Mouse (Mus musculus) embryonic fibroblast, embryonic 13.5 days (primary cell): ENCODE data around the gene Csmd2. TPM values are rescaled to one million over a fixed set of nuclear protein-coding genes. Genes with fewer than 3 reads are reported as not detected.

Source experiments
- H3K27ac ChIP-seq: 2 replicates; pipeline ENCODE4 v1.5.1; 2012; ENCODE audit warnings: low read length, control low read depth, inconsistent platforms; ENCODE audit not compliant: insufficient read depth
- H3K4me1 ChIP-seq: 2 replicates; pipeline ENCODE4 v1.6.1; 2011; ENCODE audit warnings: low read length; ENCODE audit not compliant: control insufficient read depth, insufficient read depth
- H3K4me3 ChIP-seq: 2 replicates; pipeline ENCODE4 v1.5.1; 2011; ENCODE audit warnings: mild to moderate bottlenecking, control low read depth, low read length; ENCODE audit not compliant: insufficient read depth
- CTCF ChIP-seq: IDR thresholded peaks from 2 replicates; pipeline ENCODE4 v1.5.1; 2011; ENCODE audit warnings: mild to moderate bottlenecking, control low read depth, low read length, moderate library complexity, borderline replicate concordance; ENCODE audit not compliant: insufficient read depth
- POLR2A ChIP-seq: IDR thresholded peaks from 2 replicates; pipeline ENCODE4 v1.6.1; 2011; ENCODE audit warnings: low read depth, mild to moderate bottlenecking, control low read depth, low read length, moderate library complexity
- polyA plus RNA-seq: library from polyadenylated mRNA; stranded (reverse); fragments of >200 nt; gene quantifications from 2 replicates; pipeline ENCODE4 v1.2.4, GENCODE M21; 2011; ENCODE audit warnings: low read depth; ENCODE audit not compliant: missing spikeins, insufficient read length

Csmd2 gene
- polyA plus RNA-seq, 1 experiment: 0.33 TPM

DNA sequence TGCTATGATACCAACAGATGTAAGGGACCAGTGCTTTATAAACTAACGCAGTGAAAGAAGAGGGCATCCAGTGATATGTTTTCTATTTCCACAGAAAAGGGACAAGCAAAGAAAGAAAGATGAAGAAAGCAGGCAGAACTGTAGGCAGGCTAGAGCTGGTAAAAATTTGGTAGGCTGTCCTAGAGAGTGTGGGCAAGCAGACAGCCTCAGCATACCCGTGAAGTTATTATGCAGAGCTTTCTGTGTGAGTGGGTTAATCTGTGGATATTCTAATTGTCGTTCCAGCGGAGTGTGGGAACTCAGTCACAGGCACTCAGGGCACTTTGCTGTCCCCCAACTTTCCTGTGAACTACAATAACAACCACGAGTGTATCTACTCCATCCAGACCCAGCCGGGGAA lies 412.4 kb downstream of the Csmd2 start:
- H3K4me3 ChIP-seq: no peak overlapping the region
- no peaks in the 10 kb centered on the region for H3K4me1 ChIP-seq
- TF ChIP-seq POLR2A (no peak), CTCF (no peak)
- no peak overlapping the region for H3K27ac ChIP-seq

DNA sequence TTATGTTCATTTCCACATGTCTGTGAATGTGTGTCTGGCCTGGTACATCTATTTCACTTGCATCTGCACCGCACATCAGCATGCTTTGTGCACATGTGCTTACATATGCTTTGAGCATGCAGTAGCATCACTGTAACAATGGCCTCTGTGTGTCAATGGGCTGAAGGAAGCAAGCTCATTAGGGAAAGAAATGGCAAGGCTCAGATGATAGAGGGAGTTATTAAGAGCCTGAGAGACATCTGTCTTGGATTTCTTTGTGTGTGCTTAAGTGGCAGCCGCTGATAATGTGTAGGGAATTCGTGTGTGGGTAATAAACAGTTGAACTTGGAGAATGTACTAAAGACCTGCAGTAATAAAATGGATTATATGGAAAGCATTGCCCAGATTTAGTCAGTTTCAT lies 413.9 kb downstream of the Csmd2 start:
- TF ChIP-seq POLR2A (no peak), CTCF (no peak)
- no peaks in the 10 kb centered on the region for H3K4me1 ChIP-seq
- no peak overlapping the region for H3K27ac ChIP-seq
- H3K4me3 ChIP-seq: no peak overlapping the region

DNA sequence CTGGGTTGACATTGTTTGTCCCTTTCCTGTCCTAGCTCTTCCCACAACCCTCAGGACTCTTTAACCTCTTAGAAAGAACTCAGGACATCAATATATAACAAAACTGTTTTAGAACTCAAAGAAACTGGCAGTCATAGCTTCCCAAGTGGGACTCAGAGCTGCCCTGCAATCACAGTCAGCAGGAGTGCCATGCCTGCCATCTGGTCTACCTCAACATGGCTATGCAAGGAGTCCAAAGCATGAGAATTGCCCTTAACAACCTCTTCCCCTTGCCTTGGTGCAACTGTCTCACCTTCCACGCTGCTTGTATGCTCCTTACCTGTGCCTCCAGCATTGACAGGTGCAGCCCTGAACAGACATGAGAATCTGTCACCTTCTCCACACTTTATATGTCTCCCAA lies 415.0 kb downstream of the Csmd2 start:
- Histone ChIP-seq H3K4me1 (no peaks in the 10 kb centered on the region), H3K4me3 (no peak overlapping the region), H3K27ac (no peak overlapping the region)
- TF ChIP-seq POLR2A (no peak), CTCF (no peak)

DNA sequence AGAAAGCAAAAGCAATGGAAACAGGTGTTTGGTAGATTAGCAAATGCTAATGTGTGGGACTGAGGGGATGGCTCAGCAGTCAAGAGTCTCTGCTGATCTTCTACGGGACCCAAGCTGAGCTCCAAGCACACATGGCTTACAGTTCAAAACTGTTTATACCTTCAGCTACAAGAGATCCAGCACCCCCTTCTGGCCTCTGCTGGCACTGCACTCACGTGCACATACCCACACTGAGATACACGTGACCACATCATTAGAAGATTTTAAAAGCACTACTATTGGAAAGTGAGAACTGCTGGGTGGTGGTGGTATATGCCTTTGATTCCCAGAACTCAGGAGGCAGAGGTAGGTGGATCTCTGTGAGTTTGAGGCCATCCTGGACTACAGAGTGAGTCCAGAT lies 417.9 kb downstream of the Csmd2 start:
- TF ChIP-seq POLR2A: no peak
- no peak for TF ChIP-seq CTCF
- Histone ChIP-seq H3K27ac (no peak overlapping the region), H3K4me3 (no peak overlapping the region), H3K4me1 (no peaks in the 10 kb centered on the region)

DNA sequence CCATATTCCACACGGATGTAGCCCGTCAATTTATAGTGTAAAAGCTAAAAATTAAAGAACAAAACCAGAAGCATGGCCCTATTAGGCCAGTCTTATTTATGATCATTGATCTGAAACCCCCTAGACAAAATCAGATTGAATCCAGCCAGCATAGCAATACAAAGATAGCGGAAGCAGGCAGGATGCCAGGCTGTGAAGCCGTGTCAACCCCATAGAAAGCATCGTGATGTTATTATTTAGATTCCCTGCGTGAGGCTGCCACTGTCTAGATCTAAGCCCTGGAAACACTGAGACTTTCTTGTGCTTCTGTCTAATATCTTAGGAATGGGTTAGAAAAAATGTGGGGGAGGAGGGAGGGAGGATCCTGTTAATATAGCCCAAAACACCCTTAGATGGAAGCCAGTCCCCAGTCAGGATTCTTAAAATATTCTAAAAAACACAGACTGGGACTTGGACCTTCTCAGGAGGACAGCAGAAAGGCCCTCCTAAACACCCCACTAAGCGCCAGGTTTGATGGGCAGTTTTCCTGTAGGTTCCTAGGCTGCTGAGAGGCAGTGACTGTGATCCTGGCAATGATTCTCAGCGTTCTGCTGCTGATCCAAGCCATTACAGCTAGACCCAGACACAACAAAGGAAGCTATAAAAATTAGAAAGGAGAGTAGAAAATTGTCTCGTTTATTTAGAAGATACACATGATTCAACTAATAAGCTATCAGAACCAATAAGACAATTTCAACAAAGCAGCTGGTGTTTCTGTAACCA lies 419.6 kb downstream of the Csmd2 start:
- Histone ChIP-seq H3K4me3 (no peak overlapping the region), H3K4me1 (no peaks in the 10 kb centered on the region), H3K27ac (no peak overlapping the region)
- TF ChIP-seq CTCF: no peak
- no peak for TF ChIP-seq POLR2A

DNA sequence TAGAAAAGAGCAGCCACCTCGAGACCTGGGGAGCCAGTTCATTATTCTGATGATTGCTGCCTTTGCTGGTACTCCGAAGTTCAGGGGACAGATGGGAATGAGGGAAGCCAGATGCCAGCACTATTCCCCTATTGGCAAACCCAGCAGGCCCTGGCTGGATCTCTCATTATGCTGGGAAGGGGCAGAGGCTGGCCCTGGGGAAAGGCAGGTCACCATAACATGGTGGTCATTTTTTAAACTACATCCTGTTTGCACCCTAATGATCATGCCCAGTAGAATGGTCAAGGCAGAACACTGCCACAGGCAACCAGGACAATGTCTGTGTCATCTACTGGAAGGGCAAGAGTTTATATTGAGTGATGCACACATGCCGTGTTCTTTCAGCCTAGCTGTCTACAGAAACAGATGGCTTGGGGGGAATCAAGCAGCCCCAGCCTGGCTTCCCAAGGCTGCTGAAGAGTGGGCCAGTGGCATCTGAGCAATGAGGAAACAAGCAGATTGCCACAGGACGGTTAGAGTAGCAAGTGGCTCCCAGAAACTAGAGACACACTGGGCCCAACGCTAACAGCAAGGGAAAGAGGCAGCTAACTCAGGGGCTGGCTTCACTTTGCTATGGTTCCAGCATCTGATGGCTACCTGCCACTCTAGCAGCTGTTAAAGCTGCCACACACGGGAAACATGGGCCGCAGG lies 424.4 kb downstream of the Csmd2 start:
- Histone ChIP-seq H3K27ac (no peak overlapping the region), H3K4me3 (no peak overlapping the region), H3K4me1 (no peaks in the 10 kb centered on the region)
- TF ChIP-seq POLR2A: no peak
- TF ChIP-seq CTCF: no peak

DNA sequence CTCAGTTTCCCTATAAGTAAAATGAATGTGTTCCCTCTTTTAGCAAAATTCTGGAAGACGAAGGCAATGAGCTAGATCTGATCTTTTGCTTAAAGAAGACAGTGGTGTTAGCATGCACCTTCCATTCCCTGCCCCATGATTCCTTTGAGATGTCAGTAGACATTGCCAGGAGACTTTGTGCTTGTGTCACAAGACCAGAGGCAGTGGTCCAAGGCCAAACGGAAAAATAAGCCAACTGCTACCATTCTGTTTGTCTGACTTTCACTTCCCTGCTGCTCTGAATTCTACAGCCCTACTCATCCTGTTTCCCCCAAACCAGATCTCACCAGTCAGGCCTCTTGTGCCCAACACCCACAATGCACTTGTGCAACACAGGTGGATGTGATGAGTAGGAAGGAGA lies 427.1 kb downstream of the Csmd2 start:
- Histone ChIP-seq H3K4me3 (no peak overlapping the region), H3K27ac (no peak overlapping the region), H3K4me1 (no peaks in the 10 kb centered on the region)
- no peak for TF ChIP-seq CTCF
- TF ChIP-seq POLR2A: no peak

DNA sequence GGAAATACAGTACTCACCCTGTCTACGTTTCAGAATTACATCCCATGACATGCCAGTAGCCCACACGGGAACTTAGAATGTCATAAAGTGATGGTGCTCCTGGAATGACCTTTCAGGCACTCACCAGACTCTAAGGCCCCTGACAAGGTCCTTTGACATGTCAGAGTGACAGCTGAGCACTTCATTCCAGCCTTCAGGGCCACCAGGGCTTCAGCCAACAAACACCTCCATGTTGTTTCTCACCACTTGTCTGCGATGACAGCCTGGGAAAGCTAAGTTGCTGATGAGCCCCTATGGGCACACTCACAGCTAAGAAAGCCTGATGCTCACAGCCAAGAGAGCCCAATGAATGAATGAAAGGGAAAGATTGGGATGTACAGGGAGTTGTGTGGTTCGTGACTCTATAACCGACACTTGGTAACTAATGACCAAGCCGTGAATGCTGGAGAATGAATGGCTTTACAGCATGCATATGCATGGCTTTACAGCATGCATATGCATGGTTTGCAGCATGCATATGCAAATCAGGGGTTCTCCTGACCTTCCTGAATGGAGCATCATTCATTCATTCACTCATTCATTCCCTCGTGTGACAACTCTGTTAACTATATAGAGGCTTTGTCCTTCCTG lies 432.4 kb downstream of the Csmd2 start:
- TF ChIP-seq CTCF (no peak), POLR2A (no peak)
- Histone ChIP-seq H3K4me1 (no peaks in the 10 kb centered on the region), H3K4me3 (no peak overlapping the region), H3K27ac (no peak overlapping the region)

DNA sequence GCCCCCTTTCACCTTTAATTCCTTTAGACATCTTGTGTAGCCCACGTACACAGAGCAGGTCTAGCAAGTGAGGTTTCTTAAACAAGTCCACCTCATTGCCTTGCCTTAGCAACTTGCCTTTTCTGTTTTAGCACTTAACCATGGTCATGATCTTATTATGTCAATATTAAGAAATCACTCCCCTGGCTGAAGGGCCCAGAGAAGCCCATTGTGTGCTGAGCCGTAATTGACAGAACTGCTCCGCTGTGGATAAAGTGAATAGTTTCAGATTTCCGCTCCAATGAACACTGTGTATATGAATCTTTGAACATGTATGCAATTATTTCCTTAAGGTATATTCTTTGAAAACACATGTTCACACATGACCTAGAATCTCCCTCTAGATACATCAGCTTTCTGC lies 434.8 kb downstream of the Csmd2 start:
- no peak overlapping the region for H3K27ac ChIP-seq
- no peak overlapping the region for H3K4me3 ChIP-seq
- TF ChIP-seq CTCF (no peak), POLR2A (no peak)
- no peaks in the 10 kb centered on the region for H3K4me1 ChIP-seq

DNA sequence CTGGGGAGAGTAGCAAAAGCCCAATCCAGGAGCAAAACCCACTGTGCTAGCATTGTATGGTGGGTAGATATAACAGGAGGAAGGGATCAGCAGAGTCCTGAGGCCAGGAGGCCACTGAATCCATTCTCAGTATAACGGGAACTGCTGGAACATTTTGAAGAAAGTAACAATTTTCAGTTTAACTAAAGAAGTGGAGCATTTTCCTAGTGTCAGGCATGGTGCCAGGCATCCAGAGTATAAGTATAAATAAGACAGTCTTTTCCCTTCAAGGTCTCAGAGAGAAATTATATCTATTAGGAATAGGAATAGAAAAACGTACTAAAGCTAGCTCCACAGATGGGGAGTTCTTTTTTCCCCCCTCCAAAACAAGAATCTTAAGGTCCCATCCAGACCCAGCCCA lies 437.7 kb downstream of the Csmd2 start:
- Histone ChIP-seq H3K4me3 (no peak overlapping the region), H3K27ac (no peak overlapping the region), H3K4me1 (no peaks in the 10 kb centered on the region)
- TF ChIP-seq CTCF: no peak
